Mouse (Mus musculus): ENCODE results near the gene Trove2.

GRCm38 (mm10) chr1:143766238-143766637 is 10.6 kb downstream of the Trove2 start:
- no peak for TF ChIP-seq CTCF (IDR thresholded peaks at IDR 0.05)
- no peak for TF ChIP-seq EP300 (IDR thresholded peaks at IDR 0.05)
